Mouse (Mus musculus) cerebellum, postnatal 36 days (tissue): ENCODE results near the gene Pgm5.
A peak's percentile ranks its signal among the peaks of the same experiment; 100 is the strongest.
"Not testable (repeated sequence)": the region's sequence is repeated elsewhere in the genome, so short reads cannot be mapped to it uniquely, and the experiment has no call there.

Source experiments
- DNase-seq, 2 experiments: peaks; one replicate each; pipeline ENCODE4 v3.0.0; 2021 to 2022; ENCODE audit warnings: mixed read lengths in 2 of 2

Pgm5 gene

DNA sequence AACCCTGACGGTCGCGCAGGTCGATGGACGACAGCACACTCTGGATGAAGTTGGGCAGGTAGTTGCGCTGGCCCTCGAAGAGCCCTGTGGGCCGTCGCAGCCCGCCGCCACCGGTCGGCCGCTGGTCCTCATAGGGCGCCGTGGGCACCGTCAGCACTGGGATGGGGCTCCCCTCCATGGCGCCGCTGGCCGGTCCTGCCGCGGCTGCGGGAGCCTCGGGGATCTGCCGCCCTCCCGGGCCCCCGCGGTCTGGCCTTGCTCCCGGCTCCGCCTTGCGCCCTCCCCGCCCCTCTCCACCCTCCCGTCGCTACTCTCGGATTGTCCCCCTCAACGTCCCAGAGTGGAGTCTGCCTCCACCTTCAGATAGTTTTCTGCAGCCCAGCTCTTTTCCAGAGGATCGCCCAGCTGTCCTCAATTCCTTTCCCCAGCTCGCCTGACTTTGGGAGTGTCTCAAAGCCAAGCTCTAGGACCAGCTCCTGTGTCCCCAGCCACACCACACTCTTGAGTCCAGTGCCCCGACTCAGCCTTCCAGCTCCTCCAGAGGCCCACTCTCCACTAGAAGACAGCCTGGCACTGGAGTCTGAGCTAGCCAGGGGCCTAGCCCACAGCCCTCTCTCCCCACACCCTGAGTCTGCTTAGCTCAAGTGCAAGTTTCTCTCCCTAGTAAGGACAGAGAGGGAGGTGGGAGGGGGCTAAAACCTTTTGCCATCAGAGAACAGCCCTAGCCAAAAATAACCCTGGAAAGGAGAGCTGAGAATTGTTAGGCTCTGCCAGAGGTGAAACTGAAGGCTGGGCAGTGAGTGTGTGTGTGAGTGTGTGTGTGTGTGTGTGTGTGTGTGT is at the start of gene Pgm5:
Gene Pgm5 (minus strand): TSS at position 244 of the 840 bp plus-strand sequence.
- DNase-seq: no peak

DNA sequence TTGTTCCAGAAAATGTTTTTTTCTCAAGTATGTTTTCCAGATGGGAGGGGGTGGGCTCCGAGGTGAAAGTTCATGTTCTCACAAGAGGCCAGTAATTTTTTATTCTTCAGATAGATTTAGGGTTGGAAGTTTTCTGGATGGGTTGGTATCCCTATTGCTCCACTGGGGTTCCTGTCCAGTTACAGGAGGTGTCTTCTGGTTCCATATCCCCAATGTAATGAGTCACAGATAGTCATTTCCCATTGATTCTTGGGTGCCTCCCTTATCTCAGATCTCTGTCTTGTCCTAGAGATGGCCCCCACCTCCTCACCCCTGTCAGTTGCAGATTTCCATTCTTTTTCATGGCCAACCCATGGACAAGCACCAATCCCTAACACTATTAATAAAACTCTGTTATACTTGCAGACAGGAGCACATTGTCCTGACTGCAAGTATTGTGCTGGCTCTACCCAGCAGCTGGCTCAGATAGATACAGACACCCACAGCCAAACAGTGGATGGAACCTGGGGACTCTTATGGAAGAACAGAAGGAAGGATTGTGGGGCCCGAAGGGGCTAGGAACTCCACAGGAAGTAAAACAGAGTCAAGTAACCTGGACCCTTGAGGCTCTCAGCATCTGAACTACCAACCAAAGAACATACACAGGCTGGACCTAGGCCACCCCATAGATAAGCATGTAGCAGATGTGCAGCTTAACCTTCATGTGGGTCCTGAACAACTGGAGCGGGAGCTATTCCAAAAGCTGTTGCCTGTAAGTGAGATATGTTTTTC is 46.9 kb upstream of the Pgm5 start:
- DNase-seq: no peak

DNA sequence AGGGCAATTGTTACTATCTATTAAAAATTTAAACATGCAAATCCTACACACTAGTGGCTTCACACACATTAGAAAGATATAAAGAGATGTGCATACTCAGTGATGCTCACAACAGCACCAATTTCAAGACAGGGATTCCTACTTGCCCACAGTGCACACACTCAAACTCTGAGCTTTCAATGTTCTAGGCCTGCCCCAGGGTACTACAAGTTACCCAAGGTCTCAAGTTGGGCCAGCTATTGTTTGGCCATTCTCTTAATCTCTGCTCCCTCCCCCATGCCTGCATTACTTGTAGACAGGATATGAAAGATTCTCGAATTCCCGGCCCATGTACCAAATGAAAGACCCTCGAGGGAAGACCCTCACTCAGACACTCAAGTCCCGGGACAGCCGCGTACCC is 46.0 kb upstream of the Pgm5 start:
- no peak for DNase-seq

DNA sequence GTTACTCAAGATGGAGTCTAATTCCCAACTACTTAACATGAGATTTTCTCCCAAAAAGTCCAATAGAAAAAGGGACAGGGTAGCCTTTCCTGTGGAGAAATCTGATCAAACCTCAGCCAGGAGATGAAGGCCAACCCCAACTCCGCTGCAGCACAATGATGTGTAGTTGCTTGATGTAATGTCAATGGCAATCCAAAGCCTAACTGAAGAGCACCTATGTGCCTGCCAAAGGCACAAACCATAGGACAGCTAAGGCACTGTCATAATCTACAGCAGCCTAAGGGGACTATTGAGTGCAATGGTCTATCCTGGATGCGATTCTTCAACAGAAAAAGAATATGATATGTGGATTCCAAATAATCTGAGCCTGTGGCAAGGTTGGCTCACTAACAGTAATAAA is 41.2 kb upstream of the Pgm5 start:
- no peak for DNase-seq

DNA sequence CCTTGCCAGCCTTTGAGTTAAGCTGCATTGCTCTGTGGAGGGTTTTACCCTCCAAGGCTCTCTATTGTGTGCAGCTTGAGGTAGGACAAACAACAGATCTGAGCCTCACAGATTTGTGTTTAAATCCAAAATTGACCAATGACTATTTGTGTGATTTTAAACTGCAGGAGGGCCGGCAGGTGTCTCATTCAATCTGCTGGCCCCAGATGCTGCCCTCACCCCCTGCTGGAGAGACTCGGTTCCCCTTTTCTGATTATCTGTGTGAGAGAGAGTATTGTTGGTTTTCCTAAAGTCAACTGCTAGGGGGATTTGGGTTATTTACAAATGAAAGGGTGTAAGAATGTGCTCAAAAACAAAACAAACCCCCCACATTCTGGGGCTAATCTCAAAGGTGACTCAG is 40.6 kb upstream of the Pgm5 start:
- DNase-seq: no peak

DNA sequence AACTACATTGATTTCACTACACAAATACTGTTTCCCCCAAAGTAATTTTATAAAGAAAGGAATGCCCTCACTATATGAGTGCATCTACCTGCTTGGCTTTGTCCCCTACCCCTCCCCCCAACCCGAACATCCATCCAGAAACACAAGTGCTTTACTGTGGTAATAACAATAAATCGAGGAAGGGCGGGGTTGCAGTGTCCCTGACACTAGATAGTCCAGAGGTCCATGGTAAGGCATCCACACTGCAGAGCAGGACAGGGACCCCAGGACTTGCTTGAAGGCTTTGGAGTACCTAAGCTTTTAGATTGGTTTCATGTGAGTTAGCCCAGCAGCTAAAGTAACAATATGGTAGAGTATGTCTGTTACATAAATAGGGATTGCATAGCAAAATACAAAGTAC is 40.0 kb upstream of the Pgm5 start:
- DNase-seq: no peak

DNA sequence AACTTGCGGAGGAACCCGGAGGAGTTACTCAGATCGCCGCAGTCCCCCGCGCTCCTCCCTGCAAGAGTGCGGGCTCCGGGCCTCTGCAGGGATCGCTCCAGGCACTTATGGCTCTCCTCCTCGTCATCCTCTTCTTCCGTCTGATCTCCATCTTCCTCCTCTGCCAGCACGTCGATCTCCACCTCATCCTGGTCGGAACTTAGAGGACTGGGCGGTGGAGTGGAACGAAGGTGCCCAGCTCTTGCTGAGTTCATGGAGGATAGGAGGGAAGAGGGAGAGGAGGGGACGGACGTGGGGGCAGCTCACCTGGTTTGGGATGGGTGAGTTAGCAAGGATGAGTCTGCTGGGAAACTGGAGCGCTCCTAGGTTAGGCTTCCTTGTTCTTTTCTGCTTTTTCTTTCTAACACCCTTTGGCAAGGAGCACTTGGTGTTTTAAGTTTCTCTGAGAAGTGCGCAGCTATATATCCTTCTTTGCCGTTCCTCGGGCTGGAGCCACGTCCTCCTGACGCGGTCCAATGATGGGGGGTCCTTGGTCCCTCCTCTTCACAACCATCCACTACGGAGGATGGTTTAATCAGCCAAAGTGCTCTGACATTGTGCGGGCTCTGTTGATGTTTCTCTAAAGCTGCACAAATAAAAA is 39.0 kb upstream of the Pgm5 start, which contains the start of gene Foxd4:
Gene Foxd4 (minus strand): TSS at position 617 of the 640 bp plus-strand sequence.
- no peak for DNase-seq

DNA sequence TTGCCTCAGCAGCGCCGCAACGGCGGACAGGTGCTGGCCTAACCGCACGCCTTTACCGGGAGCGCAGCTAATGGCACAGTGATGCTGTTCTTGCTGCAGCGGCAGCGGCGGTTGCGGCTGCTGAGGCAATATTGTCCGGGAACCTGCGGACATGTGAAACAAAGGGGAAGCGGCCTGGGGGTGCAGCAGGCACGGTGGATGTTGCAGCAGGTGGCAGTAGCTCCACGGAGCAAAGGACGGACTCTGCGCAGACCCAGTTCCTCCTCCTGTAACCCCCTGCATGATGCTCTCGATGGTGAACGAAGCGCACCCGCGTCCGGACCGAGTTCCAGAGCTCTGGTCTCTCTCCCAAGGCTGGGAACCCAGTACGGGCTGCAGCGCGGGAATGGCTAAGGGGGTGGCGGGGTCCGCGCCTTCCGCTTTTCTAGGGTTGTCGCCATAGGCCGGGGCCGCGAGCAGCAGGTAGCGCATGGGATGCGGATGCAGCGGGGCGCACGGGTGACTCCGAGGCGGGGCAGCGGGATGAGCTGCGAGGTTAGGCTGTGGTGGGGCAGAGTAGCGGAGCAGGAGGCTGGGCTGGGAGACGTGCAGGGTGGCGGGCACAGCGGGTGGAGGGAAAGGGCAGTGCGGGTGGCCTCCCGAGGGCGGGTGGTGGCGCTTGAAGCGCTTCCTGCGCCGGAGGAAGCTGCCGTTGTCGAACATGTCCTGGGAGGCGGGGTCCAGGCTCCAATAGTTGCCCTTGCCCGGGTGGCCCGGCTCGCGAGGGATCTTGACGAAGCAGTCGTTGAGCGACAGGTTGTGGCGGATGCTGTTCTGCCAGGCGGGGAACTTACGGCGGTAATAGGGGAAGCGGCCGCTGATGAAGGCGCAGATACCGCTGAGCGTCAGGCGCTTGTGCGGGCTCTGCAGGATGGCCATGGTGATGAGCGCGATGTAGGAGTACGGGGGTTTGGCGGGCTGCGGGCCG is 38.2 kb upstream of the Pgm5 start:
- DNase-seq: no peak

DNA sequence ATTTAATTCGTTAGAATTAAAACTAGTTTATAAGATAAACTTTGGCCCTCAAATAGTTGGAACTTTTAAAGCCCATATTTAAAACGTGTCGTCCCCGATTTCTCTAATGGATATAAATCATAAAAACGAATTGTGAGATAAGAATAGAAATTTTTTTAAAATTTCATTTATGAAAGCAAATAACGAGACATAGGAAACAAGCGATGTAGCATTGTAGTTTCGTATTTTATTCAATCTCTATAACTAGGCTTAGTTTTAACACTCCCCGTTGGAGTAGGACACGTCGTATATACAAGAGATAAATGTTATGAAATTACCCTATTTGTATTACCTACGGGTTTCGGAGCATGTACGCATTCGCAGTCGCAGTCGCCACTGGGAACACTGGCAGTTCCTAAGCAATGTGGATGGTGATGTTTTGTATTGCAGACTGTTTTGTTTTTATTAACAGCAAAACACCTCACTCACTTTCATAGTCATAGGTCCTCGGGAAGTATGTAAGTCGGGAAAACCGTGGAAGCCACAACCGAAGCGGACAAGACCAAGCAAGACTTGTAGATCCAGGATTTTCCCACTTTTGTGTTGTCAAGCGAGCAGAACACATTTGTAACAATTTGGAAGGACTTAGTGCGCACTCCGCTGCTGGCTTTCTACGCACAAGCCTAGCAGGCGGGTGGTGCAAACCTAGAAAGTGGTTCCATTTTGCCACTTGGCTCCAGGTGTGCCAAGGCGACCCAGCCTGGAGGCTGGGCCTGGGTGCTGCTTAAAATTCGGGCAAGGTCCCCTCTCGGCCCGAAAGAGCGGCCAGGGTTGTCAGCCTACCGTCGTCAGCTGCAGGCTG is 37.3 kb upstream of the Pgm5 start:
- peak in 1 of 2 experiments; percentile 6 for DNase-seq

DNA sequence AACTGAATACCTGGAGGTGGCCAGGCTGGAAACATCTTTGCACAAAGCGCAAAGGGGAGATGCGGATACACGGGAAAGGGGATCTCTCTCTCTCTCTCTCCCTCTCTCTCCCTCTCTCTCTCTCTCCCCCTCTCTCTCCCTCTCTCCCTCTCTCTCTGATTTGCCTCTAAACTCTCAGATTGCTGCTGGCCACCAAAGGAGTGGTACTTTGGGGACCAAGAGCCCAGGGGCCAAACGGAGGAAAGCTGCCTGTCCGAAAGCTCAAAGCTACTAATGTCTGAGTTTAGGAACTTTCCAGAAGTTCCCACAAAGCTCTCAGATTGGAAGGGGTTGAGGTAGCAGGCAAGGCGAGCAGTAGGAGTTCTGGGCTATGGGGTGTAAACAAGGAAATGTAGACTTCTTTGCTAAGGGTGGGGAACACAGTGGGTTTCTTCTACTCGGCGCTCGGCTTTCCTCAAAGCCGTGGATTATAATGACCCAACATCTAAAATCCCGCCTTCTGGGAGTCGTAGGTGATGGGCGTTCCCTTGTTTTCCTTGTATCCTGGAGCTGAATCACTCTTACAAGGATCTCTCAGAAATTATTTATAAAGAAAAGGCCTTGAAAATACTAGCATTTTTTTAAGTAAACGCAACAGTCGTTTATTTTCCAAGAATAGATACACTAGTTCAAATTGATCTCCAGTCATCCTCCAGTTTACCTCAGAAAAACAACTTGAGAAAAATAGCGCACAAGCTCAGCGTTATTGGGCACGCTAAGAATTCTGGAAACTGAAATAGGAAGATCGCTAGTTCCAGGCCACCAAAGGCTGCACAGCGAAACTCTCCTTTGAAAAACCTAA is 36.5 kb upstream of the Pgm5 start:
- DNase-seq: no peak

DNA sequence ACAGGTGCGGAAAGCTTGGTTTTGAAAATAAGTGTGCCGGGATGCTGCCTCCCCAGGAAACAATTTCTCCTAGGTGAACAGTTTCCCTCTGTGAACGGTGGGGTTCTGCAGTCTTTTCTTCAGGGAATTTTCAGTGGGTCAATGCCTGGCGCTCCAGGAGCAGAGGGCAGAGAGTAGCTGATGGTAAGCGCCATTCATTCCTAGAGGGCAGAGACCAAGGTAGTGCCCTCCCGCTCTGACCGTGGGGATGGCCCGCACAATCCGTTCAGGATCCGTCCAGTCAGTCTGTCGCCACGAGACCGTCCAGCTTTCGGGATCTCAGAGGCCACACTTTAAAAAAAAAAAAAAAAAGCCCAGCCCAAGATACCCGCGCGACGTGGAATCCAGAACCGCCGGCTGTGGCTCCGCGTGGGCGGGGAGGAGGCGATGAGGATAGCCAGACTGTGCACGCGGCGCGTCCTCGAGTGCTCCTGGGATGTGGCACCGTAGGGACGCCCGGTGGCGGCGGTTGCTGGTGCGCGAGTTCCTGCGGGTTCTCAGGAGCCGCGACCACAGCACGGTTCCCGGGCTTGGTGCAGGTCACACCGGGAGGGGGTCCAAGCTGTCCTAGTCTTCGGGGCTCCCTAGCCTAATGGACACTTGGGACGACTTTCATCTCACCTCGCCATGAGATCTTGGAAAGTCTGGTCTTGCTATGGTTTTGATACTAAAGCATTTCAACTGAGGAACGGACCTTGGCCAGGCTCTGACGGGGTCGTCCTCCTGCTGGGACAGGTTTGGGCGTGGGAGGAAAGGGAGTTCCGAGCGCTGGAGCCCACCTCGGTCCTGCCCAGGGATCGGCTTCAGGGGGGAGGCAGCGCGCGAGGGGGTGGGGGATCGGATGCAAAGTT is 35.6 kb upstream of the Pgm5 start:
- no peak for DNase-seq

DNA sequence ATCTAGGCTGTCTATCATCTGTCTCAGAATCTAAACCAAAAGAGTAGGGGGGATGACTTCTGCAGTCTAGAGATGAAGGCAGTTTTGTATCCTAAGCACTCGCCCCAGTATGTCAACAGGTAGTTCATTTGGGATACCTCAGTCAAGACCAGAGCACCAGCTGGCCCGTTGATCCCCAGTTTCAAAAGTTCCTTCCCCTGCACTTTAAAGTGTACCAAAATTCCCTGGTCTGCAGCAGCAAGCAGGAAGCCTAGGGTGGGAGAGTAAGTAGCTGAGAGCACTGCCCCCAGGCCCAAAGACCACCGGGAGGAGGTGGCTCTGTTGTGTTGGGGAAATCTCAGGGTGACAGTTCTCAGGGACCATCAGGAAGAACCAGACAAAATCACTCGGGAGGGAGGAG is 34.9 kb upstream of the Pgm5 start:
- DNase-seq: no peak

DNA sequence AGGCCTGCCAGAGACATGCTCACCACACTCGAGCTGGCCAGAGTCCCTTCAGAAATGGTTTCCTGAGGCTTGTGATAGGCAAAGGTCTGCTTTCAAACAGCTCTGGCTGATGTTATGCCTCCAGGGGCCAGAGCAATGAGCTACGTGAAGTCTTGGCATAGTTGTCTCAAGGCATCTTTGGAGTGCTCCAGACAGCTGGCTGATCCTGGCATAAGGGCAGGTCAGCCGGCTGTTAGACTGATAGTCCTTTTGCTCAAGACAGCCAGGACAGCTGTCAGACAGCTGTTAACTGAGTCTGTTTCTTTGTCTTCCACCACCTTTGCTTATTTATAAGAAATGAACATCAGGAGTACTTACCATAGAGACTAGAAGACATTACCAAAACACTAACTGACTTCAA is 25.2 kb upstream of the Pgm5 start:
- DNase-seq: no peak

DNA sequence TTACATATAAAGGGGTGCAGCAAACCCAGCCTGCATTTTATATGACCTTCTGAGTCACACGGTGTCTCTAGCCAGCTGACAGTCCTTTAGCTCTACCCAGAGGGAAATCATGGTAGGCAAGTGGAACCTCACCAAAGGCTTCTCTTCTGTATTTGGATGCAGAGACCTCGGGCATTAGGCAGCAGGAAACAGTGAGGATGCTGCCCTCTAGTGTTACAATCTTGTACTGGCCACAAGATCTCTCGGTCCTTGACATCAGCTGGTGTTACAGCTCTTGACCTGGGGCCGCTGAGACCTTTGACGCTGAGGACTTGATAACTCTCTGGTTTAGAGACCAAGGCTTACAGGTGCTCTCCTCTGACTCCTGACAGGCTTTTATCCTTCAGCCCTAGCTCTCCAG is 23.8 kb upstream of the Pgm5 start:
- DNase-seq: peak; percentile 31 to 58

DNA sequence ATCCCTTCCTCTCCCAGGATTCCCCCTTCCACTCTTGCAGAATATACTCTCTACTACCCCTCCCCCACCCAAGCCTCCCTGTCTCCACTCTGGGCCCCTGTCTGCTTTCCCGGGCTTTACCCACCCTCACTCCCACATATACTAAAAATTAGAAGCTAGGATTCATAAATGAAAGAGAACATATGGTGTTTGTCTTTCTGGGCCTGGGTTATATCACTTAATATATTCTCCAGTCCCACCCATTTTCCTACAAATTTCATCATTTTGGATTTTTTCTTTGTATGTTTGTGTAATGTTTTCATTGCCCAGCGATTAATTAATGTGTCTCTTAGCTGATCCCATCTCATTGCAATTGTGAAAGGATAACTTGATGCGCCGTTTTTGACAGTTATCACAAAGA is 19.6 kb upstream of the Pgm5 start:
- DNase-seq: no peak

DNA sequence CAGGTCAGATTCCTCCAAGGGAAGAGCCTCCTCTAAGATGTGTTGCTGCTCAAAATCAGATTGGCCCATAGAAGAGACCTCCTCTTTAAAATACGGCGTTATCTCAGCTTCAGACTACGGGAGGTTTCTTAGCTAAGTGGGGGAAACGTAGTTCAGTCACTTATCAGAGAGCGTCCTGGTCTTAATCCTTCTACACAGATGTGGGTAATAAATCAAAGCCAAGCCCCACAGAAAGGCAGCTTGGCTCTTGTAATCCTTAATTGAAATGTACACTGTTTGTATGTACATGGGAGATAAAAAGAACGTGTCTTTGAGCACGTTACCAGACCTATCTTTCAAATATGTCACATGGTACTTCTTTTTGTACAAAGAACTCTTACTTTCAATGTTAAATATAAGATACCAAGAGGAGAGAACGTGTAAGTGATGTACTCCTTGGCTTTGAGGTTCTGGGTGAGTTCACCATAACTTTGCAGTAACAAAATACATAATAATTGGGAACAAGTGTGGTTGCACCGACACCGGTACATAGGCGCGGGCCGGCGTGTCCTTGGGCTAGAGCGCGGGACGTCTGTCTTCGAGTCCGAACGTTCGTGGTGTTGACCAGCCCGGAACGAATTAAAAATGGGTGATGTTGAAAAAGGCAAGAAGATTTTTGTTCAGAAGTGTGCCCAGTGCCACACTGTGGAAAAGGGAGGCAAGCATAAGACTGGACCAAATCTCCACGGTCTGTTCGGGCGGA is 13.6 kb upstream of the Pgm5 start, which contains the start of gene Gm10053:
Gene Gm10053 (plus strand): TSS at position 558 of the 742 bp plus-strand sequence.
- not testable (repeated sequence) for DNase-seq

DNA sequence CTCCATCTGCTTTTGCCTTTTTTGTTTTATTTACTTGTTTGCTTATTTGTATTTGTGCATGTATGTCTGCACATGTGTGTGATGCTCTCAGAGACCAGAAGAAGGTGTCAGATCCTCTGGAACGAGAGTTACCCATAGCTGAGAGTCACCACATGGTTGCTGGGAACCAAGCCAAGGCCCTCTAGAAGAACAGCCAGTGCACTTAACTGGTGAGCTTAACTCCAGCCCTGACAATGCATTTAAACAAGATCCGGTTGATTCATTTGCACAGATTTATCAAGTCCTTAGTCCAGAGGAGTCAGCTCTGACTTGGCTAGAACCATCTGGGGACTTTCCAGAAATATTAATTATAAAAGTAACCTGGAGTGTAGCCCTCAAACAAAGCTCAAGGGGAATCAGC is 12.2 kb upstream of the Pgm5 start:
- no peak for DNase-seq

DNA sequence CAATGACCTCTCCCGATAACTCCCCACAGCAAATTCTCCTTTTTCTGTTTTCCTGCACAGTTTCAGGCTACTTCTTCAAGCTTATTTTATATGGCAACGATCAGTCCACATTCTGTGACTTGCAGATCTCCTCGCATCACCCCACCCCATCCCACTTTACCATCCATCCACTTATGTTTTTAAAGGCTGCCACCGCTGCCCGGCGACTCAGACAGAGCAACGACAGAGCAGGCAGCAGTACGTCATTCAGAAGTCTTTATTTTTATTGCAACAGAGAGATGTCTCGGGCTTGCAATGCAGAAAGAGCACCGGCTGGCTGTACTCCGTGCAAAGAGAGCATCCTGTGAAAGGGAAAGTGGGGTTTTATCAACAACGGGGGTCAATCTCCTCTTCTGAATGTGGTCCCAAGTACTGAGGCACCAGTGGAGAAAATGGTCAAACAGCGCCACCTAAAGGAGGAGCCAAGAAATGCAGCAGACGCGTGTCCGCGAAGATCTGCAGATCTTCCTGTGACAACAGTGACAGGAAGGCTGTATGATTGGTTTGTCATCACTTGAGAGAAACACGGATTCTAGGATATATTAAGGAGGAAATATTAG is 9.5 kb upstream of the Pgm5 start:
- peak; percentile 56 to 64 for DNase-seq
